Mouse (Mus musculus) heart, postnatal 0 days (tissue): ENCODE measurements around the gene Cacng6.

ENCODE experiments used
- CTCF ChIP-seq: IDR thresholded peaks from 2 replicates; pipeline ENCODE4 v1.5.1; 2016; ENCODE audit warnings: antibody characterized with exemption, control low read depth, low read depth
- EP300 ChIP-seq: IDR thresholded peaks from 2 replicates; pipeline ENCODE4 v1.6.1; 2016; ENCODE audit warnings: antibody characterized with exemption, low read depth

GRCm38 (mm10) chr7:3397355-3397754 lies 26.6 kb upstream of the Cacng6 start:
- no peak for TF ChIP-seq CTCF
- TF ChIP-seq EP300, result no peak
